Mouse (Mus musculus) liver, adult 2 months (tissue): ENCODE data around the gene Fcrlb. TPM values are rescaled to one million over a fixed set of nuclear protein-coding genes. Genes with fewer than 3 reads are reported as not detected.

Source experiments
- DNase-seq: peaks from one replicate; pipeline ENCODE4 v3.0.0-alpha.2; 2011; ENCODE audit warnings: low read depth, low spot score; ENCODE audit errors: extremely low read depth
- H3K27ac ChIP-seq: fragments of 200-500 bp; replicated peaks from 2 replicates; pipeline ENCODE4 v1.5.1; 2012; ENCODE audit warnings: low read depth, mild to moderate bottlenecking, control low read depth, inconsistent platforms, low read length; ENCODE audit not compliant: insufficient read depth
- H3K27me3 ChIP-seq: fragments of 200-500 bp; 2 replicates; pipeline ENCODE4 v1.6.1; 2012; ENCODE audit warnings: mild to moderate bottlenecking, moderate library complexity, low read length, inconsistent platforms; ENCODE audit not compliant: control insufficient read depth, insufficient read depth
- H3K36me3 ChIP-seq: fragments of 200-500 bp; 2 replicates; pipeline ENCODE4 v1.6.1; 2012; ENCODE audit warnings: low read length, inconsistent platforms; ENCODE audit not compliant: control insufficient read depth, insufficient read depth
- H3K4me1 ChIP-seq: fragments of 200-500 bp; 2 replicates; pipeline ENCODE4 v1.6.1; 2011; ENCODE audit warnings: low read length; ENCODE audit not compliant: control insufficient read depth, insufficient read depth
- H3K4me3 ChIP-seq: fragments of 200-500 bp; 2 replicates; pipeline ENCODE4 v1.5.1; 2011; ENCODE audit warnings: low read depth, mild to moderate bottlenecking, control low read depth, low read length, moderate library complexity; ENCODE audit not compliant: insufficient read depth
- H3K79me2 ChIP-seq: fragments of 200-500 bp; 2 replicates; pipeline ENCODE4 v1.6.1; 2012; ENCODE audit warnings: inconsistent platforms, mild to moderate bottlenecking, low read length, moderate library complexity; ENCODE audit not compliant: control insufficient read depth, insufficient read depth
- H3K9ac ChIP-seq: fragments of 200-500 bp; 2 replicates; pipeline ENCODE4 v1.6.1; 2012; ENCODE audit warnings: low read depth, mild to moderate bottlenecking, control low read depth, inconsistent platforms, low read length
- CTCF ChIP-seq: fragments of 200-500 bp; IDR thresholded peaks from 2 replicates; pipeline ENCODE4 v1.5.1; 2011; ENCODE audit warnings: low read depth, low read length, control low read depth
- POLR2A ChIP-seq: fragments of 200-500 bp; IDR thresholded peaks from 2 replicates; pipeline ENCODE4 v1.6.1; 2011; ENCODE audit warnings: low read length, control low read depth; ENCODE audit not compliant: insufficient read depth; ENCODE audit errors: extremely low read depth
- whole genome bisulfite sequencing: fragments of 180-500 bp; shearing (Covaris S2); methylation state at CpG from one replicate; pipeline ENCODE4 v1.1.7; 2018; 5-methylcytosine and 5-hydroxymethylcytosine counted together
- polyA plus RNA-seq: library from polyadenylated mRNA; depleted of rRNA; stranded (reverse); fragments of >200 nt; gene quantifications from 2 replicates; pipeline ENCODE4 v1.2.3, GENCODE M21; 2012; rRNA removed
- total RNA-seq: library from RNA; depleted of rRNA; stranded (reverse); fragments of >200 nt; gene quantifications from 2 replicates; pipeline ENCODE4 v1.2.3, GENCODE M21; 2014; rRNA removed

The Fcrlb gene
- total and polyA plus RNA-seq, 2 experiments: 0.11 to 0.18 TPM

DNA sequence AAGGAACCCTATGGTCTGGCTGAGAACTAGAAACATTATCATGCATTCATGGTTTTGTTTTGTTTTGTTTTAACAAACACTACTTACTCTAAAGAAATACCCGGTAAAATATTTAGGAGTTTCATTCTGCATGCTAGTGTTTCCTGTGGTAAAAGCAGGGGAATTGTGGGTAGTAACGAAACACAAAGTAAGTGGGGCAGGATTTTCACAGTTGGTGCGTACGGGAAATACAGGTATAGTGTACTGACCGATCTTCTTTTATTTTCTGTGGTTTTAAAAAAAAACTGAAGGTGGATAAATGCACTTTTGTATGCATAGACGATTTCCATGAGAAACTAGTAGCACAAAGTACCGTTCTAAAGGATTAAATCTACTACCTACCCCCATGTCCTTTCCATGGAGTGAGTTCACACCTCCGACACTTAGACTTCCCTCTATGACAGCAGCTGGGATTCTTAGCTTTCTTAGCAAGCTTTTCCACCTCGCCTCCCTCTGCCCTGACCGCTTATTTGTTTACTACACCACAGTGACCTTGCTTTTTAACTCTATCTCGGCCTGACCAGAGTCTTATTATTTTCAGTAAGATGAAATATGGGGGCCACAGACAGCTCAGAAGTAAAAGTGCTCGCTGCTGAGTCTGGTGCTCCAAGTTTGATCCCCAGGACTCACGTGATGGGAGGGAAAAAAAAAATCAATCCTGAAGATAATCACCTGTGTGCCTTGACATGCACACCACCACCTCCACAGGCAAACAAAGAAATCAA, 50.9 kb downstream of the Fcrlb start:
- H3K4me3 ChIP-seq: no peak overlapping the region
- peak; percentile 74 for DNase-seq
- H3K9ac ChIP-seq: no peak overlapping the region
- H3K27me3 ChIP-seq: no peaks in the 10 kb centered on the region
- H3K4me1 ChIP-seq: peaks cover 24% of the 10 kb centered on the region
- H3K79me2 ChIP-seq: peaks cover 33% of the 10 kb centered on the region; the same call in 1 of the 2 replicates
- TF ChIP-seq CTCF (no peak), POLR2A (no peak)
- H3K27ac ChIP-seq: peak overlapping the region; percentile 2; the same call in 1 of the 2 replicates
- H3K36me3 ChIP-seq: no peaks in the 10 kb centered on the region
- WGBS: 31% methylated on average over 13 of the region's 13 CpGs

DNA sequence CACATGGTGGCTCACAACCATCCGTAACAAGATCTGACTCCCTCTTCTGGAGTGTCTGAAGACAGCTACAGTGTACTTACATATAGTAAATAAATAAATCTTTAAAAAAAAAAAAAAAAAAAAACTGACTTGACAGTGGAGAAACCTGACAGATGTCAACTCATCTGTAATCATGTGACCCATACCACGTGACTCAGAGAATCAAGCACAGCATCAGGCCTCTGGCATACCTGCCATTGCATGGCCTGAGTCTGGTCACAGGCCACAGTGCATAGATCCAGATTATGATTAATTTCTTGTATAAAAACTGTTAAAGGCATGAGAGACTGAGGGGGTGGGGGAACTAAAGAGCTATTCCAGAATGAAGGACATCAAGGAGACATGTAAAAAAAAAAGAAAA, 53.9 kb downstream of the Fcrlb start:
- Histone ChIP-seq H3K36me3 (peaks cover 5% of the 10 kb centered on the region; the same call in 1 of the 2 replicates), H3K27me3 (no peaks in the 10 kb centered on the region), H3K4me1 (peaks cover 11% of the 10 kb centered on the region), H3K27ac (no peak overlapping the region), H3K79me2 (peaks cover 33% of the 10 kb centered on the region; the same call in 1 of the 2 replicates), H3K4me3 (no peak overlapping the region), H3K9ac (no peak overlapping the region)
- no peak for DNase-seq
- TF ChIP-seq POLR2A: no peak
- no peak for TF ChIP-seq CTCF
- 77% methylated on average over 2 of the region's 2 CpGs for WGBS

DNA sequence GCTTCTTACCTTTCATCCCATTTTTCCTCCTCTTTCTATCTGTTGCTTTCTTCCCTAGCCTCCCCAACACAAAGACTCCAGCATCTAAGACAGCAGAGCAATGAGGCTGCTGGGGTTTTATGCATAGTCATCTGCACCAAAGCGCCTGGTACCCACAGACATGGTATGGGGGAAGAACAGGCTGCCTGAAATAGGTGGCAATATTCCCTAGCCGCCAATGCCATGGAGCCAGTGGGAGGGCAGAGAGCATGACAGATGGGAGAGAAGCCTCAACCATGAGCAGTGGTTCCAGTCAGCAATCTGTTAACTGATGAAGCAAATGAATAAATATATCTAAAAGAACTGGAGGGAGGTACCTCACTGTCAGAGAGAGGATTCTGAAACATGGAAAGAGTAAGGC, 55.4 kb downstream of the Fcrlb start:
- H3K27ac ChIP-seq: no peak overlapping the region
- 93% methylated on average over 2 of the region's 2 CpGs for WGBS
- peaks cover 12% of the 10 kb centered on the region for H3K36me3 ChIP-seq
- H3K9ac ChIP-seq: no peak overlapping the region
- peaks cover 26% of the 10 kb centered on the region; the same call in 1 of the 2 replicates for H3K79me2 ChIP-seq
- H3K4me3 ChIP-seq: no peak overlapping the region
- TF ChIP-seq CTCF (no peak), POLR2A (no peak)
- H3K4me1 ChIP-seq: peaks cover 2% of the 10 kb centered on the region; the same call in 1 of the 2 replicates
- DNase-seq: no peak
- H3K27me3 ChIP-seq: no peaks in the 10 kb centered on the region

Other genes with a start within 250 kb of the Fcrlb start
- 30.1 and 38.1 TPM in 2 replicates for gene Atf6, start 45.2 kb downstream of the Fcrlb start, total RNA-seq
- 13.0 and 14.3 TPM in 2 replicates for gene Atf6, start 45.2 kb downstream of the Fcrlb start, polyA plus RNA-seq
- gene Gm26620, start 27.9 kb downstream of the Fcrlb start, total RNA-seq: 0.67 and 0.74 TPM in 2 replicates
- gene Gm26620, start 27.9 kb downstream of the Fcrlb start, polyA plus RNA-seq: 0.59 and 1.1 TPM in 2 replicates
- 30.4 and 36.2 TPM in 2 replicates for gene Dusp12, start 27.4 kb downstream of the Fcrlb start, total RNA-seq
- 12.7 and 17.2 TPM in 2 replicates for gene Dusp12, start 27.4 kb downstream of the Fcrlb start, polyA plus RNA-seq
- 0.83 and 1.1 TPM in 2 replicates for gene Fcrla, start 14.6 kb upstream of the Fcrlb start, total RNA-seq
- gene Fcrla, start 14.6 kb upstream of the Fcrlb start, polyA plus RNA-seq: 0.37 and 1.1 TPM in 2 replicates
- 56.6 and 68.7 TPM in 2 replicates for gene Fcgr2b, start 63.6 kb upstream of the Fcrlb start, total RNA-seq
- gene Fcgr2b, start 63.6 kb upstream of the Fcrlb start, polyA plus RNA-seq: 18.6 and 34.9 TPM in 2 replicates
- gene Fcgr4, start 106.0 kb upstream of the Fcrlb start, total RNA-seq: 8.4 and 10.3 TPM in 2 replicates
- gene Fcgr4, start 106.0 kb upstream of the Fcrlb start, polyA plus RNA-seq: 3.1 and 4.5 TPM in 2 replicates
- gene Fcgr3, start 152.0 kb upstream of the Fcrlb start, total RNA-seq: 11.5 and 14.5 TPM in 2 replicates
- 2.6 and 4.5 TPM in 2 replicates for gene Fcgr3, start 152.0 kb upstream of the Fcrlb start, polyA plus RNA-seq
- 0.13 and 0.37 TPM in 2 replicates for gene Cfap126, start 201.0 kb upstream of the Fcrlb start, total RNA-seq
- 1.5 and 3.5 TPM in 2 replicates for gene Cfap126, start 201.0 kb upstream of the Fcrlb start, polyA plus RNA-seq
- 194 and 217 TPM in 2 replicates for gene Sdhc, start 237.7 kb upstream of the Fcrlb start, total RNA-seq
- gene Sdhc, start 237.7 kb upstream of the Fcrlb start, polyA plus RNA-seq: 375 and 403 TPM in 2 replicates
- 0.07 and 0.09 TPM in 2 replicates for gene Mpz, start 237.8 kb upstream of the Fcrlb start, total RNA-seq
- 0.27 and 0.83 TPM in 2 replicates for gene Mpz, start 237.8 kb upstream of the Fcrlb start, polyA plus RNA-seq